Mouse (Mus musculus): ENCODE measurements at regions not wholly inside any gene's neighbourhood (a gene's known extent, or its start where the extent isn't known, plus 50 kb on each side); places are given as distances from the start of the nearest gene placed in this dataset.

DNA sequence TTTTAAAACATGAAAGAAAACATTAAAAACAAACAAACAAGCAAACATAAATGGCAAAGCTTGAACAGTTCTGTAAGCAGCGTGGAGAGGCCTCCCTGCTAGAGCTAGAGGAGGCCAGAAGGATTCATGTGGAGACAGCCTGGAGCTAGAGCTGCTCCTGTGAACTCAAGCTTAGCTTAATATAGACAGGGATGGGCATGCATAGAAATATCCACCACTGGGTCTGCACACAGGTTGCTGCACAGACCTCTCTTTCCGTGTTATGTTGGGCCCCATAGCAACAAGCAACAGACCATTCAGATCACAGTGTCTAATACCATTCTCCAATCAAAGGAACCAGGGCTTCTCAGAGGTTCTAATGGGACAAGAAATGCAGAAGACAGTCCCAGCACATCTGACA lies 122.9 kb upstream of the Magi3 start:
- Histone ChIP-seq H3K4me3 (replicated peaks) (no peak overlapping the region), H3K9ac (no peak overlapping the region), H3K9me3 (replicated peaks) (no peaks in the 10 kb centered on the region), H3K27ac (no peak overlapping the region), H3K36me3 (no peaks in the 10 kb centered on the region), H3K4me1 (no peaks in the 10 kb centered on the region), H3K27me3 (no peaks in the 10 kb centered on the region), H3K4me2 (no peak overlapping the region)
- WGBS = 71% methylated on average over 2 of the region's 2 CpGs
- no peak for ATAC-seq (replicated peaks; ENCODE audit: low FRiP score)

DNA sequence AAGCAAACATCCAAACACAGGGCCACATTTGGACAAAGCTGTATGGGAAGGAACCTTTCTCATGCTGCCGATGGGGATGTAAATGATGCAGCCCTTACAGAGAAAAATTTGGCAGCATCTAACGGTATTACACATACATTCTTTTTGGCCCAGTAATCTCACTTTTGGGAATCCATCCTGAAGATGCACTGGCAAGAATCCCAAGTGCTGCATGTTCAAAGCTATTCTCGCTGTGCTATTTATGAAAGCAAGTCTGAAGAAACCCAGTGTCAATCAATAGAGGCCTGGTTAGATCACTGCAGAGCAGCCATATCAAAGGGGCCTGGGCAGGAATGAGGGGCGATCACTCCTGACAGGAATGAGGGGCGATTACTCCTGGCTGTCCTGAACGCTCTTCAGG lies 122.0 kb upstream of the Magi3 start:
- no peak overlapping the region for H3K9ac ChIP-seq
- H3K36me3 ChIP-seq = no peaks in the 10 kb centered on the region
- no peaks in the 10 kb centered on the region for H3K9me3 ChIP-seq (replicated peaks)
- no peak overlapping the region for H3K4me2 ChIP-seq
- H3K27me3 ChIP-seq = no peaks in the 10 kb centered on the region
- H3K4me3 ChIP-seq (replicated peaks) = no peak overlapping the region
- WGBS = 77% methylated on average over 6 of the region's 6 CpGs
- no peak overlapping the region for H3K27ac ChIP-seq
- no peak for ATAC-seq (replicated peaks; ENCODE audit: low FRiP score)
- H3K4me1 ChIP-seq = no peaks in the 10 kb centered on the region

DNA sequence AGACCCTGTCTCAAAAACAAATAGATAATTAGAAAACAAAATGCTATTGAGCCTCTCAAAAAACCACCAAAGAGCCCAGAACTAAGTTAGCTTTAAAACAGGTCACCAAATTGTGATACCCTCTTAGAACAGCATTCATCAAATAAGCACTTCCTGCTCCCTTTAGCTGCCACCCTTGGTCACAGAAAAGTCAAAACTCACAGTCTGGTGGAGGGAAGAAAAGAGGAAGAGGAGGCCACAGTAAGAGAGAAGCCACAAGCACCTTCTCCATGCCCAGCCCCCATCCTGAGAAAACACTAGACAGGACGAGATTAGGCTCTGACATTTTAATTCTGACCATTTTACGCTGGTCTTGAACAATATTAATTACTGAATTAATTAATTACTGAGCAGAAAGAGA lies 120.2 kb upstream of the Magi3 start:
- peaks cover 7% of the 10 kb centered on the region; the same call in 1 of the 2 replicates for H3K4me1 ChIP-seq
- H3K9me3 ChIP-seq (replicated peaks) = no peaks in the 10 kb centered on the region
- no peaks in the 10 kb centered on the region for H3K27me3 ChIP-seq
- ATAC-seq (replicated peaks; ENCODE audit: low FRiP score) = no peak
- H3K4me2 ChIP-seq = no peak overlapping the region
- no peaks in the 10 kb centered on the region for H3K36me3 ChIP-seq
- no peak overlapping the region for H3K9ac ChIP-seq
- H3K4me3 ChIP-seq (replicated peaks) = no peak overlapping the region
- no peak overlapping the region for H3K27ac ChIP-seq
- 68% methylated on average over 2 of the region's 2 CpGs for WGBS

DNA sequence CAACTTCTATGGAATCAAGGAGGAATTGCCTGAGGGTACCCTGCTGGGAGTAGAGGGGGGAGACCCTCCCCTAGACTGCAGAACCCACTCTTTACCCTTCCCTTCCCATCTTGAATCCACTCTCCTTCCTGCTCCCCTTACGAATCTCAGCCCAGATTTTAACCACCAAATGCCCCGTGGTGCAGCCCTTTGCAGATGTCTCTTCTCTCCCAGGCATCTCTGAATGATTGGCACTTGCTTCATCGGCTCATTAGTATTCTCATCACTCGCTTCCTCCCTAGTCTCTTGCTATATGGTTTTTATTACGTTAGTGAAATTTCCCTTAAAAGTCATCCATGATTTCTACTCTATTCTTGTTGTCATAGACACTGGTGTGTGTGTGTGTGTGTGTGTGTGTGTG lies 116.7 kb upstream of the Magi3 start:
- Histone ChIP-seq H3K9ac (no peak overlapping the region), H3K9me3 (replicated peaks) (no peaks in the 10 kb centered on the region), H3K4me1 (peaks cover 7% of the 10 kb centered on the region; the same call in 1 of the 2 replicates), H3K4me3 (replicated peaks) (no peak overlapping the region), H3K4me2 (no peak overlapping the region), H3K27ac (no peak overlapping the region), H3K27me3 (no peaks in the 10 kb centered on the region), H3K36me3 (no peaks in the 10 kb centered on the region)
- no peak for ATAC-seq (replicated peaks; ENCODE audit: low FRiP score)
- WGBS = 61% methylated on average over 5 of the region's 5 CpGs

DNA sequence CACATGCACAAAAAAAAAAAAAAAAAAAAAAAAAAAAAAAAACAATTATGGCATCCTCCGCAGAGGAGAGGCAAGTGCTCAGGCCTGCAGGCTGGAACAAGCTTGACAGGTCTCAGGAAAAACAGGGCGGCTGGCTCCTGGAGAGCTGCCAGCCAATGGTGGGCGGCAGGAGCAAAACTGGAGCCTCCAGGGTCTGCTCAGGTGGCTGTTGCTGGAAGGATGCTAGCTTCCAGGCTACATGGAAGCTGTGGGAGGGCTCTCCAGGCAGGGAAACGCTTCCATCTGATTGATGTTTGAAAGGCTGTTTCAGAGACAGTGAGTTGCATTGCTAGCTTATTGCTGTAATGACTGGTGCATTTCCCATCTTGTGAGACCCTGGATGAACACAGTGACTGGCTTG lies 116.1 kb upstream of the Magi3 start:
- Histone ChIP-seq H3K4me1 (peaks cover 7% of the 10 kb centered on the region; the same call in 1 of the 2 replicates), H3K27ac (no peak overlapping the region), H3K9ac (no peak overlapping the region), H3K4me2 (no peak overlapping the region), H3K4me3 (replicated peaks) (no peak overlapping the region), H3K9me3 (replicated peaks) (no peaks in the 10 kb centered on the region), H3K36me3 (no peaks in the 10 kb centered on the region), H3K27me3 (no peaks in the 10 kb centered on the region)
- ATAC-seq (replicated peaks; ENCODE audit: low FRiP score) = no peak; the same call in 1 of the 2 replicates
- WGBS = 44% methylated on average over 4 of the region's 4 CpGs

DNA sequence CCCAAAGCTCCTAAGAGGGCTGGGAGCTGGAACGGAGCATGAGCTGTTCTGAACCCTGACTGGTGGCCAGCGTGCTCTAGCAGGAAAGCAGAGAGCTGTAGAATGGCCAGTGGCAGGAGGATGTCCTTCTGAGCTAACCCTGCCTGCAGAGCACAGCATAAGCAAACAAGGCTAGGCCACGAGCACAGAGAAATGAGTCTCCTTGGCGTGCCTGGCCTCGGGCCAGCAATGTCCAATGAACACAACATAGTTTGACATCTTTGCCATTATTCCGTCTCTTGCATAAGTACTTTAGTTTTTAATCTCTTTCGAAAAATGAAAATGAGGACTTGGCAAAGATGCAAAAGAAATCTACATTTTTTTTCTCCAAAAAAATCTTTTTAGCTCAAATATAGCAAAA lies 114.6 kb upstream of the Magi3 start:
- Histone ChIP-seq H3K36me3 (no peaks in the 10 kb centered on the region), H3K4me2 (no peak overlapping the region), H3K4me3 (replicated peaks) (no peak overlapping the region), H3K27ac (no peak overlapping the region), H3K27me3 (no peaks in the 10 kb centered on the region), H3K4me1 (peaks cover 7% of the 10 kb centered on the region; the same call in 1 of the 2 replicates), H3K9me3 (replicated peaks) (no peaks in the 10 kb centered on the region), H3K9ac (no peak overlapping the region)
- ATAC-seq (replicated peaks; ENCODE audit: low FRiP score) = no peak
- WGBS = 81% methylated on average over 7 of the region's 7 CpGs

DNA sequence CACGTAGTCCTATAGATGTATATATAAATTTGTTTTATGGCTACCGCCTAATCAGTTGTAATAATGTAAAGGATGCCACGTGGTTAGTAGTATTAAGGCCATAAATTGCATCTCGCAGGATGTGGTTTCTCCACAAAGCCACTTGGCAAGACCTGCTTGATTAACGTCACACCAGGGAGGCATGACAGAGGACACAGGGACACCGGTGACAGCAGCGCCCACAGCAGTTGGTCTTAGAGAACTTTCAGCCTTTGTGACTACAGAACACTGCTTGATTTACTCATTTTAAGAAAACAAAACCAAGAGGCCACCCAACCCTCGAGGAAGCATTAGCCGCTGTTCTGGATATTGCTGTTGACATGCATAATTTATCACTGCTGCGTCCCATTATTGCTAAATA lies 113.2 kb upstream of the Magi3 start:
- H3K27ac ChIP-seq = no peak overlapping the region
- H3K4me1 ChIP-seq = peaks cover 7% of the 10 kb centered on the region; the same call in 1 of the 2 replicates
- no peaks in the 10 kb centered on the region for H3K27me3 ChIP-seq
- H3K9ac ChIP-seq = no peak overlapping the region
- no peak overlapping the region for H3K4me2 ChIP-seq
- ATAC-seq (replicated peaks; ENCODE audit: low FRiP score) = no peak
- 45% methylated on average over 10 of the region's 10 CpGs for WGBS
- no peaks in the 10 kb centered on the region for H3K36me3 ChIP-seq
- no peak overlapping the region for H3K4me3 ChIP-seq (replicated peaks)
- no peaks in the 10 kb centered on the region for H3K9me3 ChIP-seq (replicated peaks)

DNA sequence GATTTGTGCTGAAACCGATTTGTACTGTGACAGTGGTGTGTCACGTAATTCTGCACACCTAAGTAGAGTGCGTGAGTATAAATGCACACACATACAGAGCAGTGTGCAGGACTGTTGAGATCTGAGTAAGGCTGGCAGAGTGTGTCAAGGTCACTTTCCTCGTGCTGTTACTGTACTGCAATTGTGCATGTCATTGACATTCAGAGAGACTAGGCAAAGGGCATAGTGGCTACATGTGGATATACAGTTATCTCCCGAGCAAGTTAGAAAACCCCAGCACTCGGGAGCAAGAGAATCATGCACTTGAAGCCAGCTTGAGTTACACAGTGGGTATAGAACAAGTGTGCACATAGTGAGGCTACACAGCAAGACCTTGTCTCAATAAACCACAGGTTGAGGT lies 110.5 kb upstream of the Magi3 start:
- no peak for ATAC-seq (replicated peaks; ENCODE audit: low FRiP score)
- Histone ChIP-seq H3K36me3 (no peaks in the 10 kb centered on the region), H3K9ac (no peak overlapping the region), H3K4me1 (no peaks in the 10 kb centered on the region), H3K4me2 (no peak overlapping the region), H3K27me3 (no peaks in the 10 kb centered on the region), H3K27ac (no peak overlapping the region), H3K4me3 (replicated peaks) (no peak overlapping the region), H3K9me3 (replicated peaks) (no peaks in the 10 kb centered on the region)
- WGBS = 88% methylated on average over 6 of the region's 6 CpGs

DNA sequence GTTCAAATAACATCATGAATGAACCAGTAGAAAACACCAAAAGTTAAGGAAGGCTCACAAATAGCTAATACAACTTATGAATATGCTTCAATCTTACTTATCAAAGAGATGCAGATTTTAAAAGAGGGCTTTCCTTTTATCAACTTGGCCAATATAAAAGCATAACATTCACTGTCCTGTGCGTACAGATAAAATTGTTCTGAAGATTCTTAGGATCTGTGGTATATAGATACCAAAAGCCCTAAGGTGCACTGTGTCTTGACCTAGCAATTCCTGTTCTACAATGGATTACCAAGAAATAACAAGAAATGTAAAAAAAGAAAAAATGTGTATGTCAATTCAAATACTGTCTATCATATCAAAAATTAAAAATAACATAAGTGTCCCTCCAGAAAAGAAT lies 107.7 kb upstream of the Magi3 start:
- H3K36me3 ChIP-seq = no peaks in the 10 kb centered on the region
- no peaks in the 10 kb centered on the region for H3K9me3 ChIP-seq (replicated peaks)
- H3K4me2 ChIP-seq = no peak overlapping the region
- ATAC-seq (replicated peaks; ENCODE audit: low FRiP score) = no peak
- 94% methylated on average over 1 of the region's 1 CpGs for WGBS
- H3K27me3 ChIP-seq = no peaks in the 10 kb centered on the region
- H3K4me3 ChIP-seq (replicated peaks) = no peak overlapping the region
- H3K27ac ChIP-seq = no peak overlapping the region
- no peak overlapping the region for H3K9ac ChIP-seq
- H3K4me1 ChIP-seq = no peaks in the 10 kb centered on the region

DNA sequence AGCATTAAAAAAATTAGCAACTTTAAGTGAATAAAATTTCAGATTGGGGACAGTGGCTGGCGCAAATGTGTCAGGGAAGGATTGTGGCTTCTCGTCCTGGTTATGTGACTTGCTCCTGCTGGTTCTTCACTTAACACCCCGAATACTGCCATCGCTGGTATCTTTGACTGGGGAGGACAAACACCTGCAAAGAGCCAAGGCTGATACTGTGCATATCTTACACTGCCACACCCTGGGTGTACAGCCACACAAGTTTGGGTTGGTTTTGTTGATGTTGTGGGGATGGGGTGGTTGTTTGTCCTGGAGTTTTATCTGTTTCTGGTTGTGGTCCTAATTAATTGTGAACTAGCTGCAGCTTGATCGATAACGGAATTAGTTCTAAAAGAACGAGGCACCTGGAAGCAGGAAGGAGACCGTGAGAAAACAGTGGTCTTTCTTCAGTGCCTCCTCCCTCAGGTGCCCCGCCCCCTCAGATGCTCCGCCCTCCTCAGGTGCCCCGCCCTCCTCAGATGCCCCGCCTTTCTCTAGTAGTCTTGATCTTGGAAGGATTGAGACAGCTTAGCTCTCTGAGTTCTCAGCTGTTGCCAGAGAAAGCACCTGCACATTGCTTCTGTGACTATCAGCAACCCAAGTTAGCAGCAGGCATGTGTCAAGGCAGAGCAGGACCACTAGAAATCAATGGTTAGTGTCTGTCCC lies 107.0 kb upstream of the Magi3 start:
- Histone ChIP-seq H3K36me3 (no peaks in the 10 kb centered on the region), H3K4me2 (no peak overlapping the region), H3K9me3 (replicated peaks) (no peaks in the 10 kb centered on the region), H3K4me3 (replicated peaks) (no peak overlapping the region), H3K27ac (no peak overlapping the region), H3K4me1 (no peaks in the 10 kb centered on the region), H3K9ac (no peak overlapping the region), H3K27me3 (no peaks in the 10 kb centered on the region)
- ATAC-seq (replicated peaks; ENCODE audit: low FRiP score) = no peak
- WGBS = 90% methylated on average over 12 of the region's 12 CpGs

DNA sequence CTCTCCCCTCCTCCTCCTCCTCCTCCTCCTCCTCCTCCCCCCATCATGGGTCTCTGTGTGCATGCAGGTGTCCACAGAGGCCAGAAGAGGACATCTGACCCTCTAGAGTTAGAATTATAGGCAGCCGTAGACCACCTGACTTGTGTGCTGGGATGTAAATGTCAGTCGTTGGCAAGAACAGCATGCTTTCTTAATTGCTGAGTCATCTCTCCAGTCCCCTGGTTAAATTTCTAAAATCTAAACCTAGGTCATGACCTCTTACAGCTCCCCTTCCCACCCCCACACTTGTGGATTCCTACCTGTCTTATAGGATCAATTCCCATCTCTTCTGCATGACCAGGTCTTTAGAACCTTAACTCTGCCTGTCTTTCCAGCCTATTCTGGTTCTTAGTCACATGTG lies 102.4 kb upstream of the Magi3 start:
- ATAC-seq (replicated peaks; ENCODE audit: low FRiP score) = no peak
- Histone ChIP-seq H3K9ac (no peak overlapping the region), H3K36me3 (no peaks in the 10 kb centered on the region), H3K4me2 (no peak overlapping the region), H3K4me3 (replicated peaks) (no peak overlapping the region), H3K27ac (no peak overlapping the region), H3K9me3 (replicated peaks) (no peaks in the 10 kb centered on the region), H3K27me3 (no peaks in the 10 kb centered on the region), H3K4me1 (peaks cover 19% of the 10 kb centered on the region)
- WGBS = 55% methylated on average over 2 of the region's 2 CpGs

DNA sequence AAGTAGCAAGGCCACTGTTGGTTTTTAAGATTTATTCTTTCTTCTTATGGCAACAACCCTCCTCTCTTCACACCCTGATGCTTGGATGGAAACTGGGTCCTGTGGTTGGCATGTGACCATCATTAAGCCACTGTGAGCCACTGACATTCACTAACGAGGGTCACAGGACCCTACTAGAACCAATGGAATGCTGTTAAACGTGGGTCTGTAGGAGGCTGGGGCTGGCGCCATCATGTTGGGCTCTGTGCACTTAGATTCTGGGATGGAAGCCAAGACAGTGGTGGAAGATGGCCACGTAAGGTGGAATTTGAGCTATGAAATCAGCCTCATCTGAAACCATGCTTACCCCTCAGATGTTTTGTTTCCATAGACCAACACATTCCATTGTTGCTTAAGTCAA lies 100.2 kb upstream of the Magi3 start:
- Histone ChIP-seq H3K4me2 (no peak overlapping the region), H3K27me3 (no peaks in the 10 kb centered on the region), H3K36me3 (no peaks in the 10 kb centered on the region), H3K27ac (no peak overlapping the region), H3K9ac (no peak overlapping the region), H3K9me3 (replicated peaks) (no peaks in the 10 kb centered on the region), H3K4me3 (replicated peaks) (no peak overlapping the region), H3K4me1 (peaks cover 21% of the 10 kb centered on the region)
- 69% methylated on average over 4 of the region's 4 CpGs for WGBS
- ATAC-seq (replicated peaks; ENCODE audit: low FRiP score) = no peak

DNA sequence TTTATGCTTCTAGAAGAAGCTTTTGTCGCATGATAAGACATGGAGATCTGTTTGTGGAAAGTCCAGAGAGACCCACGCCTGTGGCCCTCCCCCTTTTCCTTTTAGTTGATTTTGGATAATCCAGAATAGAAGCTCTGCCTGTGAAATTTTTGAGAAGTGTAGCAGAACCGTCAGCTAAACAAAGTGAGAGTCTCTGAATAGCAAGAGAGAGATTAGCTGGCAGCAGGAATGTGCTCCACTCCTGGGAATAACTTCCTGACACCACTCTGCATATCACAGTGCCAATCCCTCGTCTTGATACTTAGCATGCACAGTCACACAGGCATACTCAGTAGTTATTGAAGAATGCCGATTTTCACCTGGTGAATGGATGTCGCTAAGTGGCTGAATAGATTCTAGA lies 99.2 kb upstream of the Magi3 start:
- Histone ChIP-seq H3K27ac (0 out of 2 replicates have a peak overlapping the region, but pooled peaks have one; percentile 10), H3K4me1 (peaks cover 21% of the 10 kb centered on the region), H3K4me3 (replicated peaks) (no peak overlapping the region), H3K36me3 (no peaks in the 10 kb centered on the region), H3K9ac (no peak overlapping the region), H3K27me3 (no peaks in the 10 kb centered on the region), H3K9me3 (replicated peaks) (no peaks in the 10 kb centered on the region), H3K4me2 (no peak overlapping the region)
- ATAC-seq (replicated peaks; ENCODE audit: low FRiP score) = no peak
- 49% methylated on average over 6 of the region's 6 CpGs for WGBS
